Mouse (Mus musculus): ENCODE results near the gene Nr2c2.

- no peak for TF ChIP-seq CTCF (IDR thresholded peaks at IDR 0.05; ENCODE audit: low read depth)
- no peak for TF ChIP-seq EP300 (IDR thresholded peaks at IDR 0.05; ENCODE audit: low read depth)
These were observed 48.3 kb upstream of the Nr2c2 start for GRCm38 (mm10) chr6:92042850-92043249.

Measured in liver, postnatal 0 days (tissue).